Mouse (Mus musculus) kidney, adult 8-10 months (tissue): ENCODE measurements around the gene Ccdc163.
"Not testable (repeated sequence)": the region's sequence is repeated elsewhere in the genome, so short reads cannot be mapped to it uniquely, and the experiment has no call there.

Source experiments
- DNase-seq, 2 experiments: peaks; one replicate each; pipeline ENCODE4 v3.0.0; 2022

The Ccdc163 gene

DNA sequence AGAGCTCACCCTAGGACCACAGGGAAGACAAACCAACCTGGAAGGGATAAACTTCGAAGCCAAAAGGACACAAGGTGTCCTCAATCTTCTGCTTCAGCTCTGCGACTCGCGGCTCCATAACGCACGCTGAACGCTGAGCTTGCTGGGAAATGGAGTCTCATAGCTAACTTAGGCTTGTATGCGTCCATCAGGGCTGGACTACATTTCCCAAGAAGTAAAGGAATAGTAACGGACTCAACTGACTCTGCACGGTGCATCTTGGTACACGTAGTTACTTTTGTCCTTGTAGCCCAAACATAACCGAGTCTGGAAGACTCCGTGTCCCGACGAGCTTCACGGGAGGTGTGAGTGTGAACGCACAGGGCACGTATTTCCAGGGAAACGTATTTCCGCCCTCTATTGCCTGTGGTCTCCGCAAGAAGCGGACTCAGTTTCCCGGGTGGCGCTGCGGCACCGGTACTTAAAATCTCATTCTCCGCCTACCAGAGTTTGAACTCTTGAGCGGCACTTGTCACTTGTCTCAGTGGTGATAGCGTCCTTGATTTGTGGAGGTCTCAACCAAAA is at the start of gene Ccdc163, which contains the start of gene Mmachc:
Gene Ccdc163 (plus strand): TSS at position 309 of the 564 bp plus-strand sequence.
Gene Mmachc (minus strand): TSS at position 206 of the 564 bp plus-strand sequence.
- peak; percentile 95 to 98 for DNase-seq

DNA sequence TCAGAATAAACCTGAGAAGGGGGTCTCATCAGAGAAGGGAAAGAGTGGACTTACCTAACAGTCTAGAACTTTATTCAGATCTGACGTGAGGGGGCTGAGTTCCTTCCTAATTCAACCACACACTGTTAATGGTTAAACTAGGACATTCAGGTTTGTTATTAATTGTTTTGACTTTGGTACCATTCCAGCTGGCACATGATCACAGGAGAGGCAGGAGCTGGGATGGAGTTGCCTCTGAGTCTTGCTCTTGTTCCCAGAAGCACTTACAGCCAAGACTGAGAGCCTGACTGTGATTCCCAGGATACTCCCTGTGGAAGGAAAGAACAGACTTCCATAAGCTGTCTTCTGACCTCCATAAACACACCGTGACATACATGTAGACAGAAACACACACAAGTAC is 48.8 kb upstream of the Ccdc163 start:
- DNase-seq: peak; percentile 72 to 93

DNA sequence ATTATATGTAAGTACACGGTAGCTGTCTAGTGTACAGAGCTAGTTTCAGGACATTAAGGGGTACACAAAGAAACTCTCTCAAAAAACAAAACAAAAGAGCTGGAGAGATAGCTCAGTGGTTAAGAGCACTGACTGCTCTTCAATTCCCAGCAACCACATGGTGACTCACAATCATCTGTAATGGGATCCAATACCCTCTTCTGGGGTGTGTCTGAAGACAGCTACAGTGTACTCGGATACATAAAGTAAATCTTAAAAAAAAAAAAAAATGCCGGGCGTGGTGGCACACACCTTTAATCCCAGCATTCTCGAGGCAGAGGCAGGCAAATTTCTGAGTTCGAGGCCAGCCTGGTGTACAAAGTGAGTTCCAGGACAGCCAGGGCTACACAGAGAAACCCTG is 48.4 kb upstream of the Ccdc163 start:
- not testable (repeated sequence) for DNase-seq

DNA sequence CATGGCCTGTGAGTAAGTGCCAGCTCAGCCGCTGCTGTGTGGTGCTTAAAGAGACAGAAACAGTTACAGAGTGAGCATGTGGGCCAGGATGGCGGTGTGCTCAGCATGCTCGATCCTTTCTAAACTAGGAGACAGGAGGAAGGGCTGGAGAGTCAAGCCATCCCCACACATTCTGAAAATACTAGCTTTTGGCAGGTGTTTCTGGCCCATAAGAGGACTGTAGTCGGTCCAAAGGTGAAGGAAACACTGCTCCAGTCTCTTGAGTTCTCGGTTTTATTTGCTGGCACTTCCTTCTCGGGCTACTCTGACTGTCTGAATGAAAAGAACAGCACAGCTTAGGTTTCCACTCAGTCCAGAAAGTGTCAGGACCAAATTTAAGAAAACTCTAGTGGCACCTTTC is 47.5 kb upstream of the Ccdc163 start:
- DNase-seq: peak; percentile 53 to 71

DNA sequence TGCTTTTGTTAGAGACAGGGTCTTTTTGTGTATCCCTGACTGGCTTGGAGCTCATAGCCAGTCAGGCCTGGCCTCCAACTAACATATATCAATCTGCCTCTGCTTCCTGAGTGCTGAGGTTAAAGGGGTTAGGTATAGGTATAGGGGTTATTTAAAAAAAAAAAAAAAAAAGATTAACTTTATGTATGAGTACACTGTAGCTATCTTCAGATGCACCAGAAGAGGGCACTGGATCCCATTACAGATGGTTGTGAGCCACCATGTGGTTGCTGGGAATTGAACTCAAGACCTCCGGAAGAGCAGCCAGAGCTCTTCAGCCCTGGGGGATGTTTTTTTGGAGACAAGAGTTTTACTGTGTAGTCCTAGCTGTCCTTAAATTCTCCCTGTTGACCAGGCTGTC is 46.3 kb upstream of the Ccdc163 start:
- no peak for DNase-seq

DNA sequence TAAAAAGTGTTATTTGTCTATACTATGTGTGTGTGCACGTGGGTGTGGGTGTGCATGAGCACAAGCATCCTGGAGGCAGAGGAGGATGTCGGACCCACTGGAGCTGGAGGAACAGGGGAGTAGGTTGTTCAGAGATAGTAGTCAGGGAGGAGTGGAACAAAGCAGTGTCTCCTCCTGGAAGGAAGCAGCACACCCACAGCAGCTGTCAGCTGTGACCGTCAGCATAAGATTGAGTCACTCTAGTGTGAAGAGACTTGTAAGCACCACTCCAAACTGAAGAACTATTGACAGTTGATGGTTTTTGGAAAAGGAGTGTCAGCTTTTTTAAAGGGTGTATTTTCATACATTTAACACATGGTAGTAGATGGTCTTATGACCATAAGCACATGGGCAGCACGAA is 41.7 kb upstream of the Ccdc163 start:
- no peak for DNase-seq

DNA sequence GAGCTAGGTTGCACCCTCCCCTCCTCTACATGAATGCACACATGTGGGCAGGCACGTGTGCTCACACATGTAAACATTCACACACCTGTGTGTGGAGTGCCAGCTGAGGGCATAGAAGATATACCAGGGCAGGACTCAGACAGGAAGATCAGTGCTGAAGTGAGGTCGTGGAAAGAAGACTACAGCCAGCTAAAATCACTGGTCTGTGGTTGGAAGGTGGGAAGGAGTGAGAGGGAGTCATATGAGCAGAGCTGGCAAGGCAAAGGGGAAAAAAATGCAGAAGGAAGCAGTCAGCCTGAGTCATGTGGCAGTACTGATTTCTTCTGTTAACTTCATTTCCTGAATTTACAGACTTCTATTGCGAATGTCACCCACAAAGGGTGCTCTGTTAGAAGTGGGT is 40.2 kb upstream of the Ccdc163 start:
- DNase-seq: peak in 1 of 2 experiments; percentile 61

DNA sequence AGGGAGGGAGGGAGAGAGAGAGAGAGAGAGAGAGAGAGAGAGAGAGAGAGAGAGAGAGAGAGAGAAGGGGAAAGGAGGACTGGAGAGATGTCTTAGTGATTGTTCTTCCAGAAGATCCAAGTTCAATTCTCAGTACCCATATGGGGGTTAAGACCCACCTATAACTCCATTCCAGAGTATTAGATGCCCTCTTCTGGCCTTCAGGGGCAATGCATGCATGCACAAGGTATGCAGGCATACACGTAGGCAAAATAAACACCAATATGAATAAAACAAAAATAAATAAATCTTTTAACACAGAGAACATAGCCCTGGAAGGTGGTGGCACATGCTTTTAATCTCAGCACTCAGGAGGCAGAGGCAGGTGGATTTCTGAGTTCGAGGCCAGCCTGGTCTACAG is 39.0 kb upstream of the Ccdc163 start:
- peak in 1 of 2 experiments; percentile 53 for DNase-seq

DNA sequence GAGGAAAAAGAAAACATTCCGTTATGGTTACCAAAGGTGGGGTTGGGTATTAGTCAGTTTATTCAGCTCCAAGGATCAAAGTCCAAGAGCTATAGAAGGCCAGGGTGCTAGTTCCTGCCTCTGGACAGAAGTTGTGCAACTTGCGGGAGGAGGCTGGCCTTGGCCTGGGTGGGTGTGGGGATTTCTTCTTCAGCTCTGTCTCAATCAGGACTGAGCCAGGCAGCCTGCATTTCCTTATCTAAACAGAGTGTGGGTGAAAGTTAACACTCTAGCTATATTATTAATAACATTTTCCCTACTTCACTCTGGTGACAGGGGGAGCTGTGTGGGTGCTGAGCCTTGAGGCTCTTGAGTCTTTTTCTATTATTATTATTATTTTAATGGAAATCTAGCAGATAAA is 35.5 kb upstream of the Ccdc163 start:
- peak in 1 of 2 experiments; percentile 60 for DNase-seq

DNA sequence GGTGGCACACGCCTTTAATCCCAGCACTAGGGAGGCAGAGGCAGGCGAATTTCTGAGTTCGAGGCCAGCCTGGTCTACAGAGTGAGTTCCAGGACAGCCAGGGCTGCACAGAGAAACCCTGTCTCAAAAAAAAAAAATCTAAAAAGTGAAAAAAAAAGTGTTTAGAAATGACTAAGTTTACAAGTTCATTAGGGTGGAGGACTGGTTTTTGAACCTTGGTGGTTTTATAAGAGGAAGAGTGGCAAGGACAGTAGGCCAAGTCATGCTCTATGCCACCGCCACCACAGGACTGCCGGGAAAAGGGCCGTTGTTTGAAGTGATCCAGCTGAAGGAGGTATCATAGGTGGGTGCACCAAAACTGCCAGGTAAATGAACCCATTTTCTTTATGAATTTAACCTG is 33.5 kb upstream of the Ccdc163 start:
- not testable (repeated sequence) for DNase-seq

DNA sequence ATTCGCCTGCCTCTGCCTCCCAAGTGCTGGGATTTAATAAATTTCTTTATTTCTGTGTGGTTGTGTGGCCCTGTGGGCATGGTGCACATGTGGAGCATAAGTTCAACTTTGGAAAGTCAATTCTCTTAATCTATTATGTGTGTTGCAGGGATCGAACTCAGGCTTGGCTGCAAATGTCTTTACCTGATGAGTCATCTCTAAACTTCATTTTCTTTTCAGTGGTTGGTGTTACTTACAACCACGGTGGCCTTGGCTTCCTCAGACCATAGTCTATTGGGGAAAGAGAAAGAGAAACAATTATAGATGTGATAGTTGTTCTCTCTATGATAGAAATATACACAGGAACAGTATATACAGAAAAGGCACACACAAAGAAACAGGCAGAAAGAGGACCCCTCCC is 32.3 kb upstream of the Ccdc163 start:
- no peak for DNase-seq

DNA sequence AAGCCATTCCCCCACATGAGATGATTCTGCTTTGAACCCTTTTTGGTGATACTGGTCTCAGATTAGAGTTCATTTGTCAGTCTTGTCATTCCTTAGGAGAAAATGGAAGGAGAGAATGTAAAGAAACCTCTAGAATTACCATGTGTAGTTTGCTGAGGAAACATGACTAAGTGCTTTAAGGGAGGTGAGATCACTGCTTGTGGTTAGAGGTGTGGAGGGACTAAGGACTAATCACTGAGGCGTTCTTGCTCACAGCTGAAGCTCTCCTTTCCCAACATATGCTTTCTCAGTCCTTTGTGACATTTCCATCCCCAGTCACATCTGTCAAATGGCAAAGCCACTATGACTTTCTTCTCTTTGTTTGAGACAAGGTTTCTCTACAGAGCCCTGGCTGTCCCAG is 30.5 kb upstream of the Ccdc163 start:
- DNase-seq: no peak

DNA sequence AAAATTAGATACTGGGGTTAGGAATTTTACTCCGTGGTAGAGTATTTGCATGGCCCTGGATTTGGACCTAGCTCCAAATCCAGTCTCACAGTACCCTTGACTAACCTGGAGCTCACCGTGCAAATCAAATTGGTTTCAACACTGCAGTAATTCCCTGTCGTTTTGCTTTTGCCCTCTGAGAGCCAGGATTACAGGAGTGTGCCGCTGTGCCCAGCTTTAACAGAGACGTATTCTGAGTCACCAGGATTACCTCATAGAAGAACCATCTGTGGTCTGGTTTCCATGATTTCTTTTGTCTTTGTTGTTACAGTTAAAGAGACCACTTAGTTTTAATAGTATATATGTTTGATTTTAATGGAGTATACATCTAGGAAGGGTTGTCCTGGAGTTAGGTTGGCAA is 29.2 kb upstream of the Ccdc163 start:
- no peak for DNase-seq

DNA sequence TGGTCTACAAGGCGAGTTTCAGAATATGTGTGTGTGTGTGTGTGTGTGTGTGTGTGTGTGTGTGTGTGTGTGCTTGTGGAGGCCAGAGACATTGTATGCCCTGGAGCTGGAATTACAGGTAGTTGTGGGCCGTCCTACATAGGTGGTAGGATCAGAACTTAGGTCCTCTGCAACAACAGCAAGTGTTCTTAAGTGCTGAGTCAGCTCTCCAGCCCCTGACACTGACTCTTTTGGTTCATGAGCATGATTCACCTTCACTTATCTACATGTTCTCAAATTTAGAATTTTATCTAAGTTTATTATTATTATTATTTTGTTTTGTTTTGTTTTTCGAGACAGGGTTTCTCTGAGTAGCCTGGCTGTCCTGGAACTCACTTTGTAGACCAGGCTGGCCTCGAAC is 27.8 kb upstream of the Ccdc163 start:
- DNase-seq: not testable (repeated sequence)

DNA sequence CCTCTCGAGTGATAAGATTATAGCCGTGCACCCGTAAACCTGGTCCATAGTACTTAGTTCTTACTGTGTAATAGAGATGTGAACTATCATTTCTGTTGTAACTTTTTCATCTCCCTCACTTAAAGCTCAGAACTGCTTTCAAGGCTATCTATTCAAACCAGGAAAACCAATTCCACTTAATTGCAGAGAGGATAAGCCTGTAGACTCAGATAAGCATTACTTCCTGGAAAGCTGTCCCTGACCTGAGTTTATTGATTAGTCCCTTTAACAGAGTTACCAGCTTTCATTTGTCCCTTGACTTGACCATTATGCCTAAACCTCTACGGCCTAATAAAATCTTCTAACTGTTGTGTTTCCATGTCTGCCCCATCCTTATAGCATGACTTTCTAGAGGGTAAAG is 24.4 kb upstream of the Ccdc163 start:
- no peak for DNase-seq

DNA sequence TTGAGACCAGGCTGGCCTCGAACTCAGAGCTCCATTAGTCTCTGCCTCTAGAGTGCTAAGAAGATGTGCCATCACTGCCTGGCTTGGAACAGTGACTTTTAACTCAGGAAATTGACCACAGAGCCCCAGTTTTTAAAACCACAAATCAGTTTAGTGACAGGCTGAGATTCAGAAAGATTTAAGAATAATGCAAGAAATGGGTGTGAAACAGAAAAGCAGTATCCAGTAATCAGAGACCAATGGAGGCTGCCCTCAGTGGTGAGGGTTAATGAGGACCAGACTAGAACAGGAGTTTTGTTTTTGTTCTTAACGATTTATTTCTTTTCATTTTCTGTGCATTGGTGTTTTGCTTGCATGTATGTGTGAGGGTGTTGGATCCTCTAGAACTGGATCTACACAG is 23.6 kb upstream of the Ccdc163 start:
- no peak for DNase-seq

DNA sequence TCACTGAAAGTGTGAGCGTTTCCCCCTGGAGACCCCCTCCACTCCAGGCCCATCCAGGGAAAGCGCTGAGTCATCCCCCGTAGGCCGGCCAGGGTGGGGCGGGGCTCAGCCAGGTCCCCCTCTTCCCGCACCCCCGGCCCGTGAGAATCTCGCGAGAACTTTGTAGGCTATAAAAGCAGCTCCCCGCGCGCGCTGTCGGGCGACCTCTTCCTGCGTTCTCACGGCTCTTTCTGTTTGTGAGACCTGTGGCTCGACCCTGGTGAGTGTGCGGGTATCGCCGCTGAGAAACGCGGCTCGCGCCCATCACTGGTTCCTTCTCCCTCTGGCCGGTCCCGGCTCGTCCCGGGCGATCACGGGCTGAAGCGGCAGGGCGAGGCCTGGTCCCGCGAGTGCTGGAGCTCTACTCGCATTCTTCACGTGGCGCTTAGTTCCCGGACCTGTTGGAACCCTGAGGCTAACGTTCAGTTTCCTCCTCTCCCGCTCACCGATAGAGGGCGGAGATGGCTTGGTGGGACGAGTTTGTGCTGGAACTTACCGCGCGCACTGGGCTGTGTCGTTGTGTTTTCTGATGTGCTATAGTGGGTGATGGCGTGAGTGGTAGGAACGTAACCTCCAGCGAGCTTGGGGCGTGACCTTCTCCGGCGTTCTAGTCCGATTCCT is 22.8 kb upstream of the Ccdc163 start, which contains the start of gene Prdx1:
Gene Prdx1 (plus strand): TSS at position 143 of the 660 bp plus-strand sequence.
- DNase-seq: peak; percentile 91 to 95

DNA sequence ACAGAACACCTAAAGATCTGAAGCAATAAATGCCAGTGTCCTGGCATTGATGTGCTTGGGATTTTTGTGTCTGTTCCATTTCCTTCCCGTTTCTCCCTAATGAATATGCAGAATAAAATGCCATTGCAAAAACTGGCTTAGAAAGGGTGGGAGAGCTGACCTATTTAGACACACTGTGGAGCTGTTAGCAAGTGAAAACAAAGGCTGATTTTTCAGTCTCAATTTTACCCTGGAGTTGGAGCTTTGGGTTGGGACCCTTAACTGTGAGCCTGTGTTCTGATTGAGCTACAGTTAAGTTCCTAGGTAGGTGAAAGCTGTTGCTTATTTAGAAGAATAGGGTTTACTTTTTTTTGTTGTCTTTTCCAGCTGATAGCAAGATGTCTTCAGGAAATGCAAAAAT is 21.3 kb upstream of the Ccdc163 start:
- DNase-seq: no peak

DNA sequence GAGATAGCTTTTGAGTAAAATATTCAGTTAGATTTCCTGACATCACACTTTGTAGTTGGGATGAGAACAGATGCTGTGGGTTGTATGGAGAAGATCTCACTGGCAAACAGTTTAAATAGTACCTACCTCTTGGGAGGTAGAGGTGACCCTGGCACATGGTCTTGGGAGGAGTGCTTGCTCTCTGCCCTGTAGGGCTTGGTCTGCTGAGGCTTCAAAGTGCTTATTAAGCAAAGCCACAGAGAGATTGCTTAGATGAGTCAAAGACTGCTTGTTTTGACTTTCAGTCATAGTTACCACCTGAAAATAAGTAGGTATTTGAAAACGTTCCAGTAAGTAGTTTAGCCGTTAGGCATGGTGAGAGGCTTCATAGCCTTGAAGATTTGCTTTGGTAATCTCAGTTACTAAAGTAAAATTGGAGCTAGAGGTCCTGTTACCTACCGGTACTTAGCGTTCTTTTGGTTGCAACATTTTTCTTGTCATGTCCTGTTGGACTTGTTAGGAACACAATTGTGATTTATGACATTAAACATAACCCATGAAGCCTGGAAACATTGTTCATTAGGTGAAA is 18.9 kb upstream of the Ccdc163 start:
- peak; percentile 64 to 72 for DNase-seq

DNA sequence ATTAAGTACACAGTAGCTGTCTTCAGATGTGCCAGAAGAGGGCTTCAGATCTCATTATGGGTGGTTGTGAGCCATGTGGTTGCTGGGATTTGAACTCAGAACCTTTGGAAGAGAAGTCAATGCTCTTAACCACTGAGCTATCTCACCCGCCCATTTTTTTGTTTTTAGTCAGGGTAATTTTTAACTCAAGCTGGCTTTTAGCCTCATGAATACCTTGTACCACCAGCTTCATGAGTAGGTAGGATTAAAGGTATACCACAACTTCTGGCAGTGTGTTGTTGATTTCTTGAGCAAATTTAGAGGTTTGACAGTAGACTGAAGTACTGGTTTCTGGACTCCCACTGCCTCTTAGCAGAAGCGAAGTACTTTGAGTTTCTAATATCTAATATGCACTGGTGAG is 16.2 kb upstream of the Ccdc163 start:
- DNase-seq: no peak

DNA sequence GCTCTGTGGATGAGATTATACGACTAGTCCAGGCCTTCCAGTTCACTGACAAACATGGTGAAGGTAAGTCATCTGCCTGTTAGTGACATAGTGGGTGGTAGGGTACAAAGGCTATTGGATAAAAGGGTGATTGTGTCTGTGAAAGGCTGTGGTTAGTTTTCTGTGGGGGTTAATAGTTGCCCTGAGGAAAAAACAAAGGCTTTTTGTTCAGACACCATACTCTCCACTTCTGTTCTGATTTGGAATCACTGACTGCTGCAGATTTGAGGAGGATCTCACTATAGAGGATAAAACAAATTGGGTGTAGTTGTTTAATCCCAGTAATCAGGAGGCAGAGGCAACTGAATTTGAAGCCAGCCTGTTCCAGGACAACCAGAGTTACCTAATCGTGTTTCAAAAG is 14.5 kb upstream of the Ccdc163 start:
- DNase-seq: no peak

DNA sequence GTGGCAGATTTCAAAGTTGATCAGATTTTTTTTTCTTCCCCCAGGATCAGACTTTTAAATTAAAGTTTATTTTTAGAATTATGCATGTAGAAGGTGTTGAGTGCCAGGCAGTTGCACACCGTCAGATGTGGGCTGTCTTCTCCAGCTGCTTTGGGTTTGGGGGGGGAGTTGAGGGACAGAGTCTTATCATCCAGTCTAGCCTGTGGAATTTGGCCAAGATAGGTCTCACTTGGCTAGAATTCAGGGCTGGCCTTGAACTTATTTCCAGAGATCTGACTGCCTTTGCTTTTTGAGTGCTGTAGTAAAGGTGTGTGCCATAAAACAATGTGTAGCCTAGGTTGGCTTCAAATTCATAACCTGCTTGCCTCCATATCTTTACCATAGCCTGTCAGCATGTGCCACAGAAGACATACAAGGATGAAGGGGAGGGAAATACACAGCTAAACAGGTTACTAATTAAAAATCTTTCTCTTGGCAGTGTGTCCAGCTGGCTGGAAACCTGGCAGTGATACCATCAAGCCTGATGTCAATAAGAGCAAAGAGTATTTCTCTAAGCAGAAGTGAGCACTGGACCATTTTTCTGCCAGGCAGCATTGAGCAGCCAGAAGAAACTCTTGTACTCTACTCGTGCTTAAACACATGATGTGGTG is 9.5 kb upstream of the Ccdc163 start:
- DNase-seq: peak; percentile 78 to 85

DNA sequence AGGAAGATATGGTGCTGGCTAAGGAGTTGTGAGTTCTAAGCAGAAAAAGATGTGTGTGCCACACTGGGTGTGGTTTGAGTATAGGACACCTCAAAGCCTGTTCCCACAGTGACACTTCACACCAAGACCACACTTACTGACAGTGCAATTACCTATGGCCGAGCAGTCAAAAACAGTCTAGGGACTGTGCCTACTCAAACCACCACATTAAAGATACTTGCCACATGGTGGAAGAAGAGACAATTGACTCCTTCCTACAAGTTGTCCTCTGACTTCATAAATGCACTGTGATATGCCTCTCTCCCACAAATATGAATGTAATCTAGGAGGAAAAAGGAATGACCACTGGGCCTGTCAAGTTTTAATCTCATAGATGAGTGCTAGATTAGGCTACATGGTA is 7.3 kb upstream of the Ccdc163 start:
- no peak for DNase-seq

DNA sequence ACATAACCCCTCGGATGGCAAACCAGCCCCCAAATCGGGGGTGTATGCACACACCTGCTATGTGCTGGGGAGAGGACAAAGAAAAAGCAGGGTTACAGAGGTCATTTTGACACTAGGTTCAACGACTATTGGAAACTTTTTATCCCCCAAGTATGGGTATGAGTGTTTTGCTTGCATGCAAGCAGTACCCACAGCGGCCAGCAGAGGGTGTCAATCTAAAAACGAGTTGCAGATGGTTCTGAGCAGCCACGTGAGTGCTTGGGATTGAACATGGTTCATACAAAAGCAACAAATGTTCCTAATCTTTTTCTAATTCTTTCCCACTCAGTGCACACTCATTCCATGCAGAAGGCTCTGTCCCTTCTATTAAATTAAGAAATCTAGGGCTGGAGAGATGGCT is 4.5 kb upstream of the Ccdc163 start:
- DNase-seq: peak; percentile 62 to 82
